ENCODE assay signal across 9 mouse cellular contexts in genomic region chr2:90818710-90819109, GRCm38 (mm10). TPM values are rescaled to one million over a fixed set of nuclear protein-coding genes. Genes with fewer than 3 reads are reported as not detected.
"Had no signal": no experiment of that assay in that cellular context is flagged by ENCODE, and none has a peak within 500 bp of the region (broad histone marks: within the 10 kb centered on the region; RNA-seq: fewer than 3 reads in every experiment).

No protein-coding gene starts in this region.

- DNase-seq: kidney, adult 8-10 months; kidney, postnatal 25 days; lung, adult 18-20 months; retina, postnatal 1 day; right cerebral cortex, postnatal 4 days; spleen, adult 18-20 months; thymus, postnatal 4 days had no signal

RNA-seq across cellular contexts. Expression of gene Agbl2, which starts 36.2 kb away (rescaled TPM):
- total RNA-seq: liver, adult 2 months; megakaryocyte-erythroid progenitor cell, adult 5-6 weeks had no signal
